Mouse (Mus musculus) olfactory bulb, adult 2 months (tissue): ENCODE results near the gene Sesn3.
A peak's percentile ranks its signal among the peaks of the same experiment; 100 is the strongest.

Experiments used
- CTCF ChIP-seq: fragments of 200-500 bp; IDR thresholded peaks from 2 replicates; pipeline ENCODE4 v1.5.1; 2012; ENCODE audit warnings: low read depth, mild to moderate bottlenecking, low read length, moderate library complexity; ENCODE audit not compliant: insufficient read depth
- POLR2A ChIP-seq: fragments of 200-500 bp; IDR thresholded peaks from 2 replicates; pipeline ENCODE4 v1.6.1; 2012; ENCODE audit warnings: mild to moderate bottlenecking, low read depth, low read length, moderate library complexity; ENCODE audit not compliant: insufficient read depth

DNA sequence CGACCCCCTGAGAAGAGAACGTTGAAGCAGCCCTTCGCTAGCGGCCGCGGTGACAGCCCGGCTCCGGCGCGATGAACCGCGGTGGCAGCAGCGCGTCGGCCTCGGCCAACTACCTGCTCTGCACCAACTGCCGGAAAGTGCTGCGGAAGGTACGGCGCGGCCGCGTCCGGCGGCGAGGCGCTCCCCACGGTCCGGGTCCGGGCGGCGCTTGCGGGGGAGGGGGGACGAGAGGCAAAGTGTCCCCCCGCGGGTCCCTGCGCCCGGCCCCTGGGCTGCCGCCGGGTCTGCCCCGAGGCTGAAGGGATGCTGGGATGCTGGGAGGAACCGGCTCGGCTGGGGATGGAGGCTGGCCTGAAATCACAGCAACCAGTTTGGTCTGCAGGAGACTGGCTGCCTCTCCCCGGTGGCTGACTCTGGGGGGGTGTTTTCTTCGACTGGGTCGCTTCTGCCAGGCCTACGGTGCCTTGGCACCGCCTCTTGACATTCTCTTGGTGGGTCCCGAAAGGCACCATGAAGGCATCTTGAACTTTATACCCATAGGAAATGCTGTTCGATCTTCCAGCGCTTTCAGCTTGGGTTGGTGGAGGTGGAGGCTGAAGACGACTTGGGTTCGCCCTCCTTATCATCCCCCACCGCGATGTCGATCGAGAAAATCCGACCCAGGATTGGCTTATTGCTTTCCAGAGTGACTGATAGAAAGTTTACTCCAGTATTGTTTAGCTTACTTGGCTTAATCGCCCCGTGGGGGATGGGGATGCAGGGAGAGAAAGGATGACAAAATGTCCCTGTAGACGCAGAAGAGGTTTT, 1.8 kb downstream of the Sesn3 start:
- TF ChIP-seq CTCF: no peak
- TF ChIP-seq POLR2A: peak; percentile 17; the same call in 1 of the 2 replicates
